Mouse (Mus musculus) forebrain, postnatal 0 days (tissue): ENCODE results near the gene Gata5. TPM values are rescaled to one million over a fixed set of nuclear protein-coding genes. Genes with fewer than 3 reads are reported as not detected.

ENCODE experiments used
- ATAC-seq: fragments of 200-750 bp; cut with Nextera tagmentation; 2 replicates; pipeline ENCODE4 v1.8.0; 2017; ENCODE audit warnings: mild to moderate bottlenecking, moderate library complexity
- DNase-seq: peaks from one replicate; pipeline ENCODE4 v3.0.0-alpha.2; 2015
- H3K27ac ChIP-seq: fragments of 300-500 bp; sonication (generic); 2 replicates; pipeline ENCODE4 v1.5.1; 2014; ENCODE audit warnings: low read depth, mild to moderate bottlenecking, antibody characterized with exemption, low read length, moderate library complexity, mixed read lengths
- H3K27me3 ChIP-seq: fragments of 300-500 bp; sonication (generic); 2 replicates; pipeline ENCODE4 v1.6.1; 2014; ENCODE audit warnings: mild to moderate bottlenecking, low read length, mixed read lengths; ENCODE audit not compliant: insufficient read depth
- H3K36me3 ChIP-seq: fragments of 300-500 bp; sonication (generic); 2 replicates; pipeline ENCODE4 v1.6.1; 2014; ENCODE audit warnings: mild to moderate bottlenecking, moderate library complexity; ENCODE audit not compliant: insufficient read depth
- H3K4me1 ChIP-seq: fragments of 300-500 bp; sonication (generic); 2 replicates; pipeline ENCODE4 v1.6.1; 2014; ENCODE audit warnings: antibody characterized with exemption; ENCODE audit not compliant: insufficient read depth
- H3K4me2 ChIP-seq: fragments of 300-500 bp; sonication (generic); 2 replicates; pipeline ENCODE4 v1.6.1; 2014; ENCODE audit warnings: low read depth, mild to moderate bottlenecking, moderate library complexity
- H3K4me3 ChIP-seq: fragments of 300-500 bp; sonication (generic); 2 replicates; pipeline ENCODE4 v1.5.1; 2014; ENCODE audit warnings: low read depth, low read length, mixed read lengths
- H3K9ac ChIP-seq: fragments of 300-500 bp; sonication (generic); 2 replicates; pipeline ENCODE4 v1.6.1; 2014; ENCODE audit warnings: mild to moderate bottlenecking
- H3K9me3 ChIP-seq: fragments of 300-500 bp; sonication (generic); 2 replicates; pipeline ENCODE4 v1.6.1; 2016; ENCODE audit warnings: low read length
- CTCF ChIP-seq: sonication (generic); IDR thresholded peaks from 2 replicates; pipeline ENCODE4 v1.5.1; 2016; ENCODE audit warnings: antibody characterized with exemption, control low read depth, low read depth
- whole genome bisulfite sequencing: fragments of 180-500 bp; shearing (Covaris S2); extraction: QIAGEN DNeasy Blood & Tissue Kit; methylation state at CpG from one replicate; pipeline ENCODE4 v1.1.7; 2014; 5-methylcytosine and 5-hydroxymethylcytosine counted together
- polyA plus RNA-seq: library from polyadenylated mRNA; unstranded; fragments of >200 nt; fragmentation: Nextera tagmentation; extraction: Ambion mirVana; gene quantifications from 2 replicates; pipeline ENCODE4 v1.2.1, GENCODE M21; 2015
- total RNA-seq: library from RNA; depleted of rRNA; stranded (reverse); fragments of >200 nt; gene quantifications from 2 replicates; pipeline ENCODE4 v1.2.3, GENCODE M21; 2014

The Gata5 gene
- total and polyA plus RNA-seq, 2 experiments from 2014 or later, result not detected

DNA sequence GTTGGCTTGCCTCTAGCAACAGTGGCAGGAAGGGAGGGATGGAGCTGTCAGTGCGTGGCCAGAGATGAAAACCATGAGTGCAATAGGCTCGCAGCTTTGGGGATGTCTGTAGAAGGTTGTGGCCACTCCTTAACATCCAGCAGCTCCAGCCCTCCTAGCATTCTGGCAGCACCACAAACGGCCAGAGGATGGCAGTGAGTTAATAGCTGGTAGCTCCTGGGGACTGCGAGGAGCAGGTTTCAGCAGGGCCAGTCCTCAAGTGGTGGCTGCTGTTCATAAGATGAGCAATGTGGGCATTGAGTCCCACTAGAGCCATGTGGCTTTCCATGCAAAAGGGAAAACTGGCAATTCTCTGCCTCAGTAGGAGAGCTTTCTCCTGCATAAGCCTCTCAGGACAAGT lies 24.6 kb upstream of the Gata5 start:
- H3K4me3 ChIP-seq, result no peak overlapping the region
- no peaks in the 10 kb centered on the region; the same call in 1 of the 2 replicates for H3K27me3 ChIP-seq
- H3K36me3 ChIP-seq, result no peaks in the 10 kb centered on the region
- H3K27ac ChIP-seq, result no peak overlapping the region
- ATAC-seq (peak; percentile 55; the same call in 1 of the 2 replicates), DNase-seq (no peak)
- H3K9ac ChIP-seq, result no peak overlapping the region
- H3K4me1 ChIP-seq, result no peaks in the 10 kb centered on the region
- WGBS, result 3% methylated on average over 4 of the region's 4 CpGs
- H3K9me3 ChIP-seq, result no peaks in the 10 kb centered on the region
- peak; percentile 51 for TF ChIP-seq CTCF
- H3K4me2 ChIP-seq, result no peak overlapping the region

DNA sequence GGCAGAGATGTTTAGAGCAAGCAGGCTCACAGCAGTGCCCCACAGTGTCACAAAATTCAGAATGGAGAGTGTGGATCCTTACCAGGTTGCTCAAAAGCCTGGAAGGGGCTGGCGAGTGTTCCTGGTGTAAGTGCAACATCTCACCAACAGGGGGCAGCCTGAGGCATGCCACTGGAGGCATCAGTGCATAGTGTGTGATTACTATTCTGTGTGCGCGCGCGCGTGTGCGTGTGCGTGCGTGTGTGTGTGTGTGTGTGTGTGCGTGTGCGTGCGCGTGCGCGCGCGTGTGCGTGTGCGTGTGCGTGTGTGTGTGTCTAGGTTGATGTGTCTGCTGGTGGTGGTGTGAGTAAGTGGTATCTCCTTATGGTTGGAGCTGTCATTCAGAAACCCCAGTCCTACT lies 18.8 kb upstream of the Gata5 start:
- no peak overlapping the region for H3K4me2 ChIP-seq
- H3K27me3 ChIP-seq, result no peaks in the 10 kb centered on the region
- 51% methylated on average over 20 of the region's 20 CpGs for WGBS
- H3K9me3 ChIP-seq, result no peaks in the 10 kb centered on the region
- peak; percentile 85 for TF ChIP-seq CTCF
- ATAC-seq (peak; percentile 94), DNase-seq (peak; percentile 81)
- no peak overlapping the region for H3K4me3 ChIP-seq
- no peak overlapping the region for H3K27ac ChIP-seq
- no peaks in the 10 kb centered on the region for H3K36me3 ChIP-seq
- H3K9ac ChIP-seq, result no peak overlapping the region
- no peaks in the 10 kb centered on the region for H3K4me1 ChIP-seq

DNA sequence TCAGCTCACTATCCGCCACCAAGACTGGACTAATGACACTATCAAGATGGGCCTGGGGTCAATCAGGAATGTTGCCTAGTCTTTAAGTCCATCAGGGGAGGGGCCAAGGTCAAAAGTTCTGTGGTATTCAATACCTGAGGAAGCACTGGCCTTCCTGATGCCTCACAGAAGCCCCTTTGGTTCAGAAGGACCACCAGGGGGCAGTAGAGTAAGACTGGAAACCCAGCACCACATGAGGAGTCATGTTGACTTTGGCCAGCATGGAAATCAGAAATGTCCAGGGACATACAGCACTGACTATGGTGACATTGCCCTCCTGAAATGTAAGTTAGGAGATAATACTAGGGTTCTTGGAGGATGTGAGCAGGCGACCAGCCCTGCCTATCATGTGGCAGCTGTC lies 16.2 kb upstream of the Gata5 start:
- H3K4me3 ChIP-seq, result no peak overlapping the region
- H3K27me3 ChIP-seq, result no peaks in the 10 kb centered on the region
- no peak overlapping the region for H3K27ac ChIP-seq
- no peak overlapping the region for H3K9ac ChIP-seq
- H3K36me3 ChIP-seq, result no peaks in the 10 kb centered on the region
- H3K9me3 ChIP-seq, result no peaks in the 10 kb centered on the region
- H3K4me2 ChIP-seq, result no peak overlapping the region
- ATAC-seq (no peak), DNase-seq (no peak)
- no peaks in the 10 kb centered on the region for H3K4me1 ChIP-seq
- TF ChIP-seq CTCF, result peak; percentile 60
- 51% methylated on average over 2 of the region's 2 CpGs for WGBS

DNA sequence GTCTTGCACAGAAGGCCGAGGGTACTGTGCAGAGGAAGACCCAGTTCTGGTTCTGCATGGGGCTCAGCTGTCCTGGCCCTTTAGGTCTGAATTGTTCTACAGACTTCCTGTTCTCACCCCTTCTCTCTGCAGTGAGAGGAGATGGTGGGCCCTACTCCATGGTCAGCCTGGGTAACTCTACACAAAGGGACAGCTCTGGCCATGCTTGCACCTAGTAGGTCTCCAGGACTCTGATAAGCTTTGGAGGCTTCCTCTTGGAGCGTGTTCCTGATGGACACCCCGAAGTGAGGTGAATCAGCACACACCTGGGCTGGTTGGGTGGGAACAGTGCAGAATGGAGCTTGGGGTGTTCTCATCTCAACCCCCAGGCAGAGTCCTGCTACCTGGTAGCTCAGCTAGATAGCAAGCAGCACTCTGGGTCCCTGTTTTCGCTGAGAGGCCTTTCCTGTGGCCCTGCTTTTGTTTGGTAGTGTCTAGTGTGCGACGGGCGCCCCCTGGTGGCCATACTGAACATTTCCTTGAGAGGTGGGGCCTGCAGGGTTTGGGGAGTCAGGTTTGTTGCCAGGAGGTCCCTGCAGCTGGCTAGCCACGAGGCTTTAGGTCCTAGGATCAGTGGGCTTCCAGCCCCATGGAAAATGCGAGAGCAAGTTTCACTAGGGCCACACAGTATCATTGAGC lies 12.5 kb upstream of the Gata5 start:
- H3K9ac ChIP-seq, result no peak overlapping the region
- no peaks in the 10 kb centered on the region for H3K4me1 ChIP-seq
- no peaks in the 10 kb centered on the region for H3K9me3 ChIP-seq
- WGBS, result 24% methylated on average over 9 of the region's 9 CpGs
- DNase-seq (peak; percentile 69), ATAC-seq (peak; percentile 67; the same call in 1 of the 2 replicates)
- TF ChIP-seq CTCF, result peak; percentile 89
- no peak overlapping the region for H3K4me2 ChIP-seq
- H3K36me3 ChIP-seq, result no peaks in the 10 kb centered on the region
- no peak overlapping the region for H3K4me3 ChIP-seq
- H3K27ac ChIP-seq, result no peak overlapping the region
- no peaks in the 10 kb centered on the region for H3K27me3 ChIP-seq

DNA sequence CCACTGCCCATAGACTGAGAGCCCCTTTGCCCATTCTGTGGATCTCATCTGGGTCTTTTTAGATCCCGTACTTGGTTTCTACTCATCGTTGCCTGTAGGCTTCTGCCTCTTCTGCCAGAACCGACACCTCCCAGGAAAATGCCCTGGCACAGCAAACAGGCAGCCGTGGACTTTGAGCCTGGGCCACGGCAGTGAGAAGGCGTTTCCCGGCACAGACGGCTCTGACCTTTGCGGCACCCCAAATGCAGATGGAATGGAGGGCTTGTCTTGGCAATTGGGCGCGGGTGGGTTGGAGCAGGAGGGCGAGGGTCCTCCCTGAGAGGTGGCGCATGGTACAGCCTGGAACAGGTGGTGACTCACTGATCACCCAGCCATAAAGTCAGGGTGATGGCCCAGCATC lies 8.6 kb upstream of the Gata5 start:
- Histone ChIP-seq H3K36me3 (no peaks in the 10 kb centered on the region), H3K4me3 (no peak overlapping the region), H3K4me1 (no peaks in the 10 kb centered on the region), H3K4me2 (no peak overlapping the region), H3K9me3 (no peaks in the 10 kb centered on the region), H3K9ac (no peak overlapping the region), H3K27me3 (peaks cover 6% of the 10 kb centered on the region; the same call in 1 of the 2 replicates), H3K27ac (no peak overlapping the region)
- TF ChIP-seq CTCF, result no peak
- 83% methylated on average over 13 of the region's 13 CpGs for WGBS
- DNase-seq, result no peak
- ATAC-seq, result no peak

DNA sequence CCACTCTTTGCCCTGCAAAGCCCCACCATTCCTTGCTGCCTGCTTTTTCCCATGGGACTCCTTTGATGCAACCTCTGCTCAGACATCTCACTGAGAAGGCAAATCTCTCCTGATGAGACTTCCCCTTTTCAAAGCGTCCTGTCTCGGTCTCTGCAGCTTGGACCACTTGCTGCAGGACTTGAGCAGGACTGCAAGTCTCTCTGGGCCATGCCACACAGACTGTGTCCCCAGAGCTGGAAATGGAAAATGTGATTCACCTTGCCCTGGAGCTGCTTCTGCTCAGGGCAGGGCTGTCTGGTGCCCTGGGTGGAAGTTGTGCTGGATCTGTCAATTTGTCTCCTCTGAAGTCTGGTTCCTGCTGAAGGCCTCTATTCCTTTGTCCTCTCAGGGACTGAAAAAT lies 7.7 kb upstream of the Gata5 start:
- Histone ChIP-seq H3K9ac (no peak overlapping the region), H3K4me3 (no peak overlapping the region), H3K4me1 (no peaks in the 10 kb centered on the region), H3K4me2 (no peak overlapping the region), H3K27me3 (peaks cover 13% of the 10 kb centered on the region; the same call in 1 of the 2 replicates), H3K36me3 (no peaks in the 10 kb centered on the region), H3K9me3 (no peaks in the 10 kb centered on the region), H3K27ac (no peak overlapping the region)
- DNase-seq (no peak), ATAC-seq (no peak)
- 60% methylated on average over 2 of the region's 2 CpGs for WGBS
- no peak for TF ChIP-seq CTCF

DNA sequence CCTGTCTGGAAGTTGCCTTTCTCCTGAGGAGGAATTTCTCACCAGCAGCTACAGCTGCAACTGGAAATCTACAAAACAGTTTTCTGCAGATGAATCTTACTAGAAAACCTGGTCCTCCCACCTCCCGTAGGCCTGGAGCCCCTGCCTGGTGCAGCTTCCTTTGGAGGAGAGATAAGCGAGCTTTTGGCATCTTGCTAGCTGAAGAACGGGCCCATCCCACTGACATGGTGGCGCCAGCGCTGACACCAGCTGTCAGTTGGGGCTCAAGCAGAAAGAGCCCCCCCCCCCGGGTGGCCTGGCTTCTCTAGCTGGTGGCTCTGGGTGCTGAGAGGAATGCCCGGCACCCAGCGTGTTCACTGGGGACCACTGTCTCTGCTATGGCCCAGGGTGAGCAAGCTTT lies 6.7 kb upstream of the Gata5 start:
- 61% methylated on average over 8 of the region's 8 CpGs for WGBS
- no peak overlapping the region for H3K9ac ChIP-seq
- H3K4me2 ChIP-seq, result no peak overlapping the region
- H3K4me1 ChIP-seq, result no peaks in the 10 kb centered on the region
- no peak for DNase-seq
- no peak overlapping the region for H3K4me3 ChIP-seq
- no peak overlapping the region for H3K27ac ChIP-seq
- H3K36me3 ChIP-seq, result no peaks in the 10 kb centered on the region
- H3K9me3 ChIP-seq, result no peaks in the 10 kb centered on the region
- peaks cover 20% of the 10 kb centered on the region; the same call in 1 of the 2 replicates for H3K27me3 ChIP-seq
- no peak for TF ChIP-seq CTCF
- no peak for ATAC-seq
